Mouse (Mus musculus) embryonic facial prominence, embryonic 15.5 days (tissue): ENCODE data around the gene Atm. TPM values are rescaled to one million over a fixed set of nuclear protein-coding genes. Genes with fewer than 3 reads are reported as not detected.

Source experiments
- ATAC-seq: fragments of 200-750 bp; cut with Nextera tagmentation; 2 replicates; pipeline ENCODE4 v1.8.0; 2017; ENCODE audit warnings: low read depth, moderate TSS enrichment; ENCODE audit not compliant: insufficient number of reproducible peaks, low FRiP score, low TSS enrichment
- H3K27ac ChIP-seq: fragments of 300-500 bp; sonication (generic); replicated peaks from 2 replicates; pipeline ENCODE4 v1.5.1; 2015; ENCODE audit warnings: mild to moderate bottlenecking, inconsistent platforms
- H3K27me3 ChIP-seq: fragments of 300-500 bp; sonication (generic); 2 replicates; pipeline ENCODE4 v1.6.1; 2015; ENCODE audit warnings: inconsistent platforms
- H3K36me3 ChIP-seq: fragments of 300-500 bp; sonication (generic); 2 replicates; pipeline ENCODE4 v1.6.1; 2015; ENCODE audit warnings: mild to moderate bottlenecking, inconsistent platforms
- H3K4me1 ChIP-seq: fragments of 300-500 bp; sonication (generic); 2 replicates; pipeline ENCODE4 v1.6.1; 2015; ENCODE audit warnings: inconsistent platforms
- H3K4me2 ChIP-seq: fragments of 300-500 bp; sonication (generic); replicated peaks from 2 replicates; pipeline ENCODE4 v1.6.1; 2015; ENCODE audit warnings: mild to moderate bottlenecking, inconsistent platforms
- H3K4me3 ChIP-seq: fragments of 300-500 bp; sonication (generic); replicated peaks from 2 replicates; pipeline ENCODE4 v1.5.1; 2015; ENCODE audit warnings: mild to moderate bottlenecking, inconsistent platforms
- H3K9ac ChIP-seq: fragments of 300-500 bp; sonication (generic); 2 replicates; pipeline ENCODE4 v1.6.1; 2015; ENCODE audit warnings: inconsistent platforms
- H3K9me3 ChIP-seq: fragments of 300-500 bp; sonication (generic); replicated peaks from 2 replicates; pipeline ENCODE4 v1.6.1; 2016; ENCODE audit warnings: inconsistent platforms
- WGBS: fragments of 180-500 bp; shearing (Covaris S2); methylation state at CpG from one replicate; pipeline ENCODE4 v1.1.7; 2015; 5-methylcytosine and 5-hydroxymethylcytosine counted together
- polyA plus RNA-seq: library from polyadenylated mRNA; unstranded; fragments of >200 nt; fragmentation: Nextera tagmentation; extraction: Ambion mirVana; gene quantifications from 2 replicates; pipeline ENCODE4 v1.2.1, GENCODE M21; 2015

Gene Atm
- 11.6 TPM in 2 replicates for polyA plus RNA-seq

DNA sequence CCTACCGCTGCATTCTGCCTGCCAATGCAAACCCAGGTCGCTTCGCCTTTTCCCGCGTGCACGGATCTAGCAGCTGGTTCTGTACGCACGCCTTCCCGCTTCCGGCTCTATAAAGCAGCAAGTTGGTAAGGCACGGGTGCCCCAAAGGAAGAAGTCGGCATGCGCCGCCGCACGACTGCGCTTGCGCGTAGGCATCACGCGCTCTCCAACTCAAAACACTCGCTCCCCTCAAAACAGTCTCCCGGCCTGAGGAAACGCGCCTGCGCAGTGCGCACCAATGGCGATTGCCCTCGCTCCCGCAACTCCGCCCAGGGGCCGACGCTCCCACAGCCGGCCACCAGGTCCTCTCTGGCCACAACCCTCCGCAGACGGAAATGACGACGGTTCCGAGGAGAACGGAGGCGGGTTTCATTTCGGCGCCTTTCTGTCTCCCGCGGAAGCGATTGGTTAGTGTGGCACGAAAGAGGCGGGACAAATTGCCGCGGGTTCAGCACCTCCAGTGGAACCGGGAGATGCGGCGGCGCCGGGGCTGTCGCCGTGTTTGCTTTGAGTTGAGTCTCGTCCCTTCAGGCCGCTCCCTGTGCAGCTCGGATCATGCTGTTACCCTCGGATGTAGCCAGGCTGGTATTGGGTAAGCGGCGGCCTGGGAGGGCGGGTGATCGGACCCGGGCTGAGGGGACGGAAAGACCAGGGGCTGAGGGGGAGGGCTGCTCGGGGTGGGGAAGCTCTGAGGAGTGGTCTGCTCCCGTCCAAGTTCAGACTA, at the start of gene Atm, which contains the start of gene Npat:
TSS of gene Atm (minus strand) at position 183 of the 763 bp plus-strand sequence.
TSS of gene Npat (plus strand) at position 490 of the 763 bp plus-strand sequence.
- Histone ChIP-seq H3K4me3 (peak within 1 kb of the TSS; percentile 77), H3K9me3 (no peaks in the 10 kb centered on the region), H3K27me3 (no peaks in the 10 kb centered on the region), H3K9ac (peak within 1 kb of the TSS; percentile 88), H3K4me2 (peak within 1 kb of the TSS; percentile 70), H3K4me1 (peaks cover 23% of the 10 kb centered on the region), H3K27ac (peak within 1 kb of the TSS; percentile 93), H3K36me3 (no peaks in the 10 kb centered on the region)
- ATAC-seq: peak; percentile 100
- under 1% methylated on average over 69 of the region's 69 CpGs for WGBS

DNA sequence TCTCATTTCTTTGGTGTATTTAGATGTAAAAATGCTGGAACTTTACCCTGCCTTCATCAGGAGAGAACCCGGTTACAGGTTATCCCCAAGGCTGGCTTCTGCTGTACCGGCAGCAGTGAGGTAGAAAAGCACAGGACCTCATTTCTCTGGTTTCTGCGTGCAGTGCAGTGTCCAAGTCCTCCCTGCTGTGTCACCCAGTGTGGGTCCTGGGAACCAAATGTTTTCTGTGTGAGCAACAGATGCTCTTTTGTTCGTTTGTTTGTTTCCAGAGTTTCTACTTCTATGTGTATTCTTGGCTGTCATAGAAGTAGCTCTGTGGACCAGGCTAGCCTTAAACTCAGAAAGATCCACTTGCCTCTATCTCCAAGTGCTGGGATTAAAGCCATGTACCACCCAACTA, 45.3 kb upstream of the Atm start:
- Histone ChIP-seq H3K36me3 (peaks cover 57% of the 10 kb centered on the region), H3K27ac (no peak overlapping the region), H3K4me1 (no peaks in the 10 kb centered on the region), H3K4me2 (no peak overlapping the region), H3K9ac (no peak overlapping the region), H3K4me3 (no peak overlapping the region), H3K27me3 (no peaks in the 10 kb centered on the region), H3K9me3 (no peaks in the 10 kb centered on the region)
- no peak for ATAC-seq
- WGBS: 74% methylated on average over 4 of the region's 4 CpGs

DNA sequence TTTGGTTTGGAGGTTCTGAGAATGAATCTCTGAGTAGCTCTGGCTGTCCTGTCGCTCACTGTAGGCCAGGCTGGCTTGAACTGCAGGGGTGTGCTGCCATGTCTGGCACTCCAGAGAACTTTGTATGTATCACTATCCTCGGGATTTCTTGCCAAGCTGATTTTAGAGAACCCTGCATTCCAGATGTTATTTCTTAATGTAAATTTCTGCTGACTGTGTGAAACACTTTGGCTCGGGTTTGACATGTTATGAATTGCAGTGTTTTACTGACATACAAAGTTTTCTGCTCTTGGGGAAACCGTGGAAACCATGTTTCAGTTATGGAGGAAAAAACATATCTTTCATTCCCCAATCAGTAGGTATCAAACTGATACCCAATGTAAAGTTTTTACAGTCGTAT, 39.2 kb upstream of the Atm start:
- Histone ChIP-seq H3K27ac (peak overlapping the region; percentile 48; the same call in 1 of the 2 replicates), H3K9ac (no peak overlapping the region), H3K4me1 (0 out of 2 replicates have a peak, but pooled peaks cover 7% of the 10 kb centered on the region), H3K27me3 (no peaks in the 10 kb centered on the region), H3K4me2 (no peak overlapping the region), H3K9me3 (no peaks in the 10 kb centered on the region), H3K4me3 (no peak overlapping the region), H3K36me3 (peaks cover 35% of the 10 kb centered on the region)
- ATAC-seq: no peak
- 42% methylated on average over 5 of the region's 5 CpGs for WGBS

DNA sequence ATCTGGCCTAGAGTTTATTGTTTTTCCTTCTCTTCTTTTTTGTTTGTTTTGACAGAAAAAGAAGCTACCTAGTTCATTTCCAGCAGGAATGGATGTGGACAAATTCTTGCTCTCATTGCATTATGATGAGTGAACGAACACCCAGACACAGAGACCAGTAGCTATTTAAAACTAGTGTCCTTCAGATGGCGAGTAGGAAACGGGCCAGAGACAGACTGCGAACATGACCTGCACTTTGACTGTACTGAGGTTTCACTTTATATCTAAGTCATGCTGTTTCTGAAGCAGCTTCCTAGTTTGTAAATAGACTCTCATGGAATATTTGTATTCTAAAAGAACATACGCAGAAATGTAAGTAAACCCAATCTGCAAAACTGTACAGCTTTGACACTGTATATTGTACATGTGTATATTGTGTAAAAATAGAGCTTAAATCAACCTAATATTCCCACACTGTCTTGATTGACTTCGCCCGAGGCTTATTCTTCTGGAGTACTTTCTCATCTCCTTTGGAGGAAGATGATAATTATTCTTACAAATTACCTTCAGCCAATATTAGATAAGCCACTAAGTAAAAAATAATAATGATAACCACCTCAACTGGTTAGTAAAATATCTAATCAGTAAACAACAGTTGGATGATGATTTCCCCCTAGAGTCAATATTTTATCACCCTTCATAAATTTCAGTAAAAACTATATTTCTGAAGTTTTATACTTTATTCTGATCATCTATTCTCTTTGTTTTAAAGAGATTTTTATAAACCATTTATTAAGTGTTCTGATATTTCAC, 36.2 kb upstream of the Atm start:
- peaks cover 37% of the 10 kb centered on the region for H3K36me3 ChIP-seq
- no peaks in the 10 kb centered on the region for H3K9me3 ChIP-seq
- no peak overlapping the region for H3K9ac ChIP-seq
- no peak overlapping the region for H3K27ac ChIP-seq
- 0 out of 2 replicates have a peak, but pooled peaks cover 7% of the 10 kb centered on the region for H3K4me1 ChIP-seq
- no peak for ATAC-seq
- 96% methylated on average over 7 of the region's 7 CpGs for WGBS
- no peak overlapping the region for H3K4me2 ChIP-seq
- H3K4me3 ChIP-seq: no peak overlapping the region
- H3K27me3 ChIP-seq: no peaks in the 10 kb centered on the region

DNA sequence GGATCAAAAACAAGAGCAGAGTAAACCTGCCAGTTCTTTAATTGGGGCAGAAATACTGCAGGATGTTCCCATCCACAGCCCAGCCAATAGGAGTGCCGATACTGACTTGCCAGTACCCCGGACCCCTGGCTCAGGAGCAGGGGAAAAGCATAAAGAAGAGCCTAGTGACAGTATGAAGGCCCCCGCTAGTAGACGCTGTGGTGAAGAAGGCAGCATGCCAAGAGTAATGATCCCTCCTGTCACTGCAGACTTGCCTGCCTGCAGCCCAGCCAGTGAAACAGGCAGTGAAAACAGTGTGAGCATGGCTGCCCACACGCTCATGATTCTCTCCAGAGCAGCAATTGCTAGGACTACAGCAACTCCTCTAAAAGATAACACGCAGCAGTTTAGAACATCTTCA, 34.1 kb upstream of the Atm start:
- Histone ChIP-seq H3K9me3 (no peaks in the 10 kb centered on the region), H3K27me3 (no peaks in the 10 kb centered on the region), H3K4me2 (no peak overlapping the region), H3K9ac (no peak overlapping the region), H3K4me3 (no peak overlapping the region), H3K4me1 (no peaks in the 10 kb centered on the region), H3K27ac (no peak overlapping the region), H3K36me3 (peaks cover 55% of the 10 kb centered on the region)
- WGBS: 90% methylated on average over 6 of the region's 6 CpGs
- ATAC-seq: no peak

DNA sequence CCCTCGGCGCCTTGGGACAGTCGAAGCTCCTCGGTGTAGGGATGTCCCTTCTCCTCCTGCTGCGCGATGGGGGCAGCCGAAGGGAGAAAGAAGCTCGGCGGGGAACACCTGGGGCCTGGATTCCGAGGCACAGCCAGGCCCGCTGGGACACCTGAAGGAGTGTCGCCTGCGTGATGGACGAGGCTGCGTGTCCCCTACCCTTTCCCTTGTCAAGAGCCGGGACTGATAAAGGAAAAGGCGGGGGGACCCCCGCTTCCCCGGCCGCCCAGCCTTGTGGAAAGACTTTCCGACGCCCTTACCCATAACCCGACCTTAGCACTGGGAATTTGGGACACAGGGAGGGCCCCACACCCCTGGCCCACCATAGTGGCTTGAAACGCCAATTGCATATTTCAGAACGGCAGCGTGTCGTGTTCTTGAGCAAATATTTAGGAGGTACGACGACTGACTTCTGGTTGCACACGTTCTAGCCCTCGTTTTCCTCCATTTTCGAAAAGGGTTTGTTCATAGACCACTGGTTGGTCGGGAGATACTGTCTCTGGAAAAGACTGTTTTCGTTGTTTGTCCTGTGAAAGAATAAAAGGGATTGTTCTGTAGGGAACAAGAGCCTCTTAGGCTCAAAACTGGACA, 911 bp upstream of the Atm start:
- Histone ChIP-seq H3K36me3 (no peaks in the 10 kb centered on the region), H3K4me1 (peaks cover 23% of the 10 kb centered on the region), H3K27me3 (no peaks in the 10 kb centered on the region), H3K9ac (peak overlapping the region; percentile 88), H3K4me2 (peak overlapping the region; percentile 55), H3K9me3 (no peaks in the 10 kb centered on the region), H3K27ac (peak overlapping the region; percentile 93), H3K4me3 (peak overlapping the region; percentile 77)
- 0 out of 2 replicates have a peak, but pooled peaks have one; percentile 1 for ATAC-seq
- WGBS: under 1% methylated on average over 32 of the region's 34 CpGs

DNA sequence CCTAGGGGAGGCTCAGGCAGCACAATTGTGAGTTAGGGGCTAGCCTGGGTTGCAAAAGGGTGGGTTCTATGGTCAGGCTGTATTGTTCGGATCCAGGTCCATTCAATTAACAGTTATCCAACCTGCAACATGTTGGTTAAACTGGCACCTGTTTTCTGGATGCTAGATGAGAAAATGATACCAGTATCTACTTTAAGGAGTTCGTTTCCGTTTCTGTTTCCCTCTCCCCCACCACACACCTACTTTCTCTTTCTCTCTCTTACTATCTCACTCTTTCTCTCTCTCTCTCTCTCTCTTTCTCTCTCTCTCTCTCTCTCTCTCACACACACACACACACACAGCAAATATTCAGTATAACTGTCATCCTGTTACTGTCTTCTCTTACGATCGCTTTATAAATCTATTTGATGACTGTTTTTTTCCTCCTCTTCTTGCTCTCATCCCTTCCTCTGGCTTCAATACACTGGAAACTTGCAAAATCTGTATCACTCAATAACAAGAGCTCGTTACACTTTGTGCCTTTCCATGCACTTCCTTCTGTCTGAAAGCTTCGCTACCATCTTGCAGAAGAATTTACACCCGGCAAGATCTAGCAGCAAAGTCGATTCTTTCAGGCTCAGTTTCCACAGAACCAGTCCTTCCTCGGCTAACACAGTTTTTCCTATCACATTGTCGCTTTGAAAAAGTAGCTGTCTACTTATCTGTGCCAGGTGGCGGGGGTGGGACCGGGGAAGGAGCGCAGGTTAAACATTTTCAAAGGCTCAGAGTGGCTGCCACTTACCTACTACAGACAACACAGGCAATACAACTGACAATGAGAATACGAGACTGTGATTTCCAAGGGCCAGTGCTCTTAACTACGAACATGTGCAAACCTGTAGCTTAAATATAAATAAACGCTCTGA, 872 bp downstream of the Atm start:
- peak overlapping the region; percentile 91 for H3K27ac ChIP-seq
- 17% methylated on average over 17 of the region's 17 CpGs for WGBS
- peak overlapping the region; percentile 70 for H3K4me2 ChIP-seq
- H3K4me3 ChIP-seq: peak overlapping the region; percentile 77
- H3K9ac ChIP-seq: peak overlapping the region; percentile 39
- ATAC-seq: no peak
- peaks cover 23% of the 10 kb centered on the region for H3K4me1 ChIP-seq
- H3K27me3 ChIP-seq: no peaks in the 10 kb centered on the region
- peaks cover 4% of the 10 kb centered on the region for H3K36me3 ChIP-seq
- no peaks in the 10 kb centered on the region for H3K9me3 ChIP-seq

DNA sequence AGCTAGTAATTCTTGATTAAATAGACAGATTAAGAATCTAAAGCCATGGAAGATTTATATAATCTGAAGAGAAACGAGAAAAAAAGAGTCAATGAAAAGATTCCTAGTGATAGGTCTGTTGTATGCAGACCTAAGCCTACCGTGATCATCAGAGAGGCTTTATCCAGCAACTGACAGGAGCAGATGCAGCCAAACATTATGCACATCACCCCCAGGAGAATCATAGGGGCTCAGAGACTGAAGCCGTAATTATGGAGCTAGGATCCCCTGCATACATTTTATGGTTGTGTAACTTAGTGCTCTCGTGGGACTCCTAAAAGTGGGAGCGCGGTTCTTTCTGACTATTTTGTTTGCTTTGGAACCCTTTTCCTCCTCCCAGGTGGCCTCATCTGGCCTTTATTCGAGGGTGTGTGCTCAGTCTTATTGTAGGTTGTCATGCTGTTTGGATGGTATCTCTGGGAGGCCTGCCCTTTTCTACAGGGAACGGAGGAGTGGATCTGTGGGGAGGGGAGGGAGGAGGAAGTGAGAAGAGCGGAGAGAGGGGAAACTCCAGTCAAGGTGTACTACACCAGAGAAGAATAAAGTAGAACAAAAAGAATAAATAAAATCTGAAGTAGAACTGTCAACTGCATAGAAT, 19.0 kb downstream of the Atm start:
- Histone ChIP-seq H3K9ac (no peak overlapping the region), H3K4me1 (no peaks in the 10 kb centered on the region), H3K27me3 (no peaks in the 10 kb centered on the region), H3K4me3 (no peak overlapping the region), H3K9me3 (no peaks in the 10 kb centered on the region), H3K36me3 (peaks cover 15% of the 10 kb centered on the region; the same call in 1 of the 2 replicates), H3K4me2 (no peak overlapping the region), H3K27ac (no peak overlapping the region)
- WGBS: 75% methylated on average over 9 of the region's 9 CpGs
- no peak for ATAC-seq

DNA sequence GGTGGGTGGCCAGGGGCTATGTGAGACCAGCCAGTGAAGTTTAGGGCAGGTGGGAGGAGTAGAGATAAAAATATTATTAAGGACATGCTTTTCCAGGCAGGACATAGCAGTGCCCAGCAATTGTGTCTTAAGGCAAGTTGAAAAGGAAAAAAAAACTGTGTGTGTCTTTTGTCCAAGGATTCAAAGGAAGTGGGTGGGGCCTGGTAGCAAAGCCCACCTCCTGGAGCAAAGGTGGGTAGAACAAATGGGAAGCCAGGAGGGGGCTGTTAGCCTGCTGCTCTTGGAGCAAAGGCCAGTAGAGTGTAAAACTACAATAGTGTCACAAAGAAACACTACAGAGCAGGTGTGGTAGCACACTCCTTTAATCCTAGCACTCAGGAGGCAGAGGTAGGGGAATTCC, 22.4 kb downstream of the Atm start:
- no peak for ATAC-seq
- Histone ChIP-seq H3K9ac (no peak overlapping the region), H3K4me1 (no peaks in the 10 kb centered on the region), H3K4me2 (no peak overlapping the region), H3K27ac (no peak overlapping the region), H3K9me3 (no peaks in the 10 kb centered on the region), H3K27me3 (no peaks in the 10 kb centered on the region), H3K36me3 (peaks cover 19% of the 10 kb centered on the region), H3K4me3 (no peak overlapping the region)

DNA sequence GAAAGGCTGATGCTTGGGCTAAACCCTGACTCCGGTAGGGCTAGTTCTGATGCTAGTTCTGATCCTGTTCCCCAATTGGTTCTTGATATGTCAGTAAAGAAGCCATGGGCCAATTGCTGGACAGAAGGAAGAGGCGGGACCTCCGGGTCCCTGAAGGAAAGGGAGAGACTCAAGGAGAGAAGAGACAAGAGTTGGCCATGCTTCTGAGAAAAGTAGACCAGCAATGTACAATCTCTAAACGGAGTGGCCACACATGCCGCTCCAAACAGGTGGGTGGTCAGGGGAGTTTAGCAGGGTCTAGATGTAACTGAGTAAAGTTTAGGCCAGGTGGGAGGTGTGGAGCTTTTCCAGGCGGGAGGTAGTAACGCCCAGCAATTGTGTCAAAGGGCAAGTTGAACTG, 28.5 kb downstream of the Atm start:
- H3K36me3 ChIP-seq: peaks cover 19% of the 10 kb centered on the region
- H3K27ac ChIP-seq: no peak overlapping the region
- H3K4me1 ChIP-seq: no peaks in the 10 kb centered on the region
- no peaks in the 10 kb centered on the region for H3K27me3 ChIP-seq
- H3K9ac ChIP-seq: no peak overlapping the region
- no peak overlapping the region for H3K4me3 ChIP-seq
- H3K9me3 ChIP-seq: no peaks in the 10 kb centered on the region
- WGBS: 86% methylated on average over 7 of the region's 7 CpGs
- no peak for ATAC-seq
- H3K4me2 ChIP-seq: no peak overlapping the region
